Mouse (Mus musculus): ENCODE measurements around the gene Wdr54. TPM values are rescaled to one million over a fixed set of nuclear protein-coding genes. Genes with fewer than 3 reads are reported as not detected.

The Wdr54 gene
- polyA plus RNA-seq, 1 experiment: 0.77 TPM

- H3K4me1 ChIP-seq (ENCODE audit: control insufficient read depth, insufficient read depth, insufficient read length): peaks cover 3% of the 10 kb centered on the region
- no peak overlapping the region for H3K4me3 ChIP-seq (ENCODE audit: extremely low read depth, insufficient read depth, insufficient read length)
- peaks cover 13% of the 10 kb centered on the region for H3K27me3 ChIP-seq (ENCODE audit: control insufficient read depth, insufficient read depth, low read length)
- DNase-seq (ENCODE audit: low read depth in 1 of 2, low spot score in 2 of 2): no peak
- H3K36me3 ChIP-seq (ENCODE audit: control insufficient read depth, insufficient read depth, low read length): no peaks in the 10 kb centered on the region
- TF ChIP-seq CTCF (IDR thresholded peaks at IDR 0.05; ENCODE audit: extremely low read depth, insufficient read depth, insufficient read length, insufficient replicate concordance): no peak
- 8% methylated on average over 11 of the region's 11 CpGs for WGBS
- no peak overlapping the region for H3K27ac ChIP-seq (ENCODE audit: insufficient read depth, low read length)
Observed at GRCm38 (mm10) chr6:83138056-83138455, 18.1 kb downstream of the Wdr54 start.

GRCm38 (mm10) chr6:83137576-83137950 is 18.6 kb downstream of the Wdr54 start:
- 2% methylated on average over 12 of the region's 12 CpGs for WGBS
- peak overlapping the region; percentile 37 for H3K27ac ChIP-seq (ENCODE audit: insufficient read depth, low read length)
- no peak for TF ChIP-seq CTCF (IDR thresholded peaks at IDR 0.05; ENCODE audit: extremely low read depth, insufficient read depth, insufficient read length, insufficient replicate concordance)
- no peak for TF ChIP-seq POLR2A (IDR thresholded peaks at IDR 0.05; ENCODE audit: low read depth, low read length)
- no peaks in the 10 kb centered on the region for H3K36me3 ChIP-seq (ENCODE audit: control insufficient read depth, insufficient read depth, low read length)
- peak overlapping the region; percentile 45; the same call in 1 of the 2 replicates for H3K4me3 ChIP-seq (ENCODE audit: extremely low read depth, insufficient read depth, insufficient read length)
- H3K27me3 ChIP-seq (ENCODE audit: control insufficient read depth, insufficient read depth, low read length): peaks cover 13% of the 10 kb centered on the region
- no peak for DNase-seq (ENCODE audit: low read depth in 1 of 2, low spot score in 2 of 2)
- peaks cover 3% of the 10 kb centered on the region for H3K4me1 ChIP-seq (ENCODE audit: control insufficient read depth, insufficient read depth, insufficient read length)

DNA sequence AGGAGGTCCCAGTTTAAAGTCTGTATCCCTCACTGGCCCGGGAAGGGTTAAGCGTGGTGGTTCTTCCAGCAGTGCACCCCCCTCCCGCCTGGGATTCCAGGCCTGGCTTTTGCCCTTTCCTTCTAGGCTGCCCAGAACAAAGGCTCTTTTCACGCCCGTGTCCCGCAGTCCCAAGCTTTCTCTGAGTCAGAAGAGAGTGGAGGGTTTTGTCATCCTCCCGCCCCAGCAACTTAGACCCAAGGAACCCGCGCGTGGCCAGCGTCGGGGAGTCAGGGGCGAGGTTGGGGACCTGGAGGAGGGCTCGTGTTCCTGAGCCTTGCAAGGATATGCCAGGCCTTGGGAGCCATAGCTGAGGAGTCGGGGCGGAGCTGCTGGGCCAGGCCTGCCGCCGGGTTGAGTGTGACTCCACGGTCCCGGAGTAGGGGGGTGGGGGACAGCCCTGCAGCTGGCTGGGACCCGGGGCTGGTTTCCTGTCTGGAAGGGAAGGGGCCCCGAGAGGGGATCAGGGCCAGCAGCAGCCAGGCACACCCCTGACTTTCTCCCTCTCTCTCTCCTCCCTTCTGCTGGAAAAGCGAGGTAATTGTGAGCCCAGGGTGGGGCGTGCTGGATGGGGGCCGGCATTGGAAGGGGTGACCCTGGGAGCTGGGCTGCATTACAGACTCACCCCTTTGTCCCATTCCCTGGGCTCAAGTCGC is 19.2 kb downstream of the Wdr54 start:
- 10% methylated on average over 26 of the region's 26 CpGs for WGBS
- no peaks in the 10 kb centered on the region for H3K36me3 ChIP-seq (ENCODE audit: control insufficient read depth, insufficient read depth, low read length)

GRCm38 (mm10) chr6:83136291-83136880 is 19.8 kb downstream of the Wdr54 start:
- H3K36me3 ChIP-seq (ENCODE audit: control insufficient read depth, insufficient read depth, low read length): no peaks in the 10 kb centered on the region
- WGBS: 65% methylated on average over 5 of the region's 5 CpGs
- H3K4me3 ChIP-seq (ENCODE audit: extremely low read depth, insufficient read depth, insufficient read length): peak overlapping the region; percentile 45; the same call in 1 of the 2 replicates
- peaks cover 14% of the 10 kb centered on the region for H3K27me3 ChIP-seq (ENCODE audit: control insufficient read depth, insufficient read depth, low read length)
- peaks cover 3% of the 10 kb centered on the region for H3K4me1 ChIP-seq (ENCODE audit: control insufficient read depth, insufficient read depth, insufficient read length)
- no peak overlapping the region for H3K27ac ChIP-seq (ENCODE audit: insufficient read depth, low read length)
- TF ChIP-seq POLR2A (IDR thresholded peaks at IDR 0.05; ENCODE audit: low read depth, low read length) (no peak), CTCF (IDR thresholded peaks at IDR 0.05; ENCODE audit: extremely low read depth, insufficient read depth, insufficient read length, insufficient replicate concordance) (no peak)
- no peak for DNase-seq (ENCODE audit: low read depth in 1 of 2, low spot score in 2 of 2)

More for the DNA sequence above, 19.2 kb downstream of the Wdr54 start:
- DNase-seq (ENCODE audit: low read depth in 1 of 2, low spot score in 2 of 2): no peak
- no peak for TF ChIP-seq POLR2A (IDR thresholded peaks at IDR 0.05; ENCODE audit: low read depth, low read length)
- no peak for TF ChIP-seq CTCF (IDR thresholded peaks at IDR 0.05; ENCODE audit: extremely low read depth, insufficient read depth, insufficient read length, insufficient replicate concordance)
- Histone ChIP-seq H3K4me3 (ENCODE audit: extremely low read depth, insufficient read depth, insufficient read length) (peak overlapping the region; percentile 45; the same call in 1 of the 2 replicates), H3K4me1 (ENCODE audit: control insufficient read depth, insufficient read depth, insufficient read length) (peaks cover 3% of the 10 kb centered on the region), H3K27me3 (ENCODE audit: control insufficient read depth, insufficient read depth, low read length) (peaks cover 13% of the 10 kb centered on the region), H3K27ac (ENCODE audit: insufficient read depth, low read length) (peak overlapping the region; percentile 37)

DNA sequence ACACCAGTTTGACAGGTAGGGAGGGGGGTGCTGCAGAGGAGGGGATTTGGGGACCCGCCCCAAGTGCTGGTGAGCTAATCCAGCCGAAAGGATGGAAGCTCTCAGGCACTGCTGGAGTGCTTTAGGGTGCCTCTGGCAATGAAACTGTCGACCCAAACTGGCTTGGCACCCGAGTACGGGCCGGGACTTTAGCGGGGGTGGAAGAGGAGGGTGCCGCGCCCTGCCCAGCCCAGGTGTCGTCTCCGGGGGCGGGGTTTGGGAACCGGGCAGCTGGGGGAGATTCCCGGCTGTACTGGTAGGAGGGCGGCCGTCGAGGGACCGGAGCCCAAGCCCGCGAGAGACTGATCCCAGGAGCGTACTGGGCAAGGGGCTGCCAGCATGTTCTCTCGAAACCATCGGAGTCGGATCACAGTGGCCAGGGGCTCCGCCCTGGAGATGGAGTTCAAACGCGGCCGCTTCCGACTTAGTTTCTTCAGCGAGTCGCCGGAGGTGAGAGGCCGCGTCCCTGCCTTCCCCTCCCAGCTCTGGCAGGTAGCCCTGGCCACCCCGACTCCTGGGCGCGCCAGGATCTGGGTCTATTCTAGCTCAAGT is 20.5 kb downstream of the Wdr54 start:
- peaks cover 3% of the 10 kb centered on the region for H3K4me1 ChIP-seq (ENCODE audit: control insufficient read depth, insufficient read depth, insufficient read length)
- TF ChIP-seq CTCF (IDR thresholded peaks at IDR 0.05; ENCODE audit: extremely low read depth, insufficient read depth, insufficient read length, insufficient replicate concordance): no peak
- TF ChIP-seq POLR2A (IDR thresholded peaks at IDR 0.05; ENCODE audit: low read depth, low read length): no peak
- H3K27ac ChIP-seq (ENCODE audit: insufficient read depth, low read length): no peak overlapping the region
- DNase-seq (ENCODE audit: low read depth in 1 of 2, low spot score in 2 of 2): no peak
- peaks cover 14% of the 10 kb centered on the region for H3K27me3 ChIP-seq (ENCODE audit: control insufficient read depth, insufficient read depth, low read length)
- WGBS: 32% methylated on average over 37 of the region's 37 CpGs
- no peaks in the 10 kb centered on the region for H3K36me3 ChIP-seq (ENCODE audit: control insufficient read depth, insufficient read depth, low read length)
- H3K4me3 ChIP-seq (ENCODE audit: extremely low read depth, insufficient read depth, insufficient read length): no peak overlapping the region

DNA sequence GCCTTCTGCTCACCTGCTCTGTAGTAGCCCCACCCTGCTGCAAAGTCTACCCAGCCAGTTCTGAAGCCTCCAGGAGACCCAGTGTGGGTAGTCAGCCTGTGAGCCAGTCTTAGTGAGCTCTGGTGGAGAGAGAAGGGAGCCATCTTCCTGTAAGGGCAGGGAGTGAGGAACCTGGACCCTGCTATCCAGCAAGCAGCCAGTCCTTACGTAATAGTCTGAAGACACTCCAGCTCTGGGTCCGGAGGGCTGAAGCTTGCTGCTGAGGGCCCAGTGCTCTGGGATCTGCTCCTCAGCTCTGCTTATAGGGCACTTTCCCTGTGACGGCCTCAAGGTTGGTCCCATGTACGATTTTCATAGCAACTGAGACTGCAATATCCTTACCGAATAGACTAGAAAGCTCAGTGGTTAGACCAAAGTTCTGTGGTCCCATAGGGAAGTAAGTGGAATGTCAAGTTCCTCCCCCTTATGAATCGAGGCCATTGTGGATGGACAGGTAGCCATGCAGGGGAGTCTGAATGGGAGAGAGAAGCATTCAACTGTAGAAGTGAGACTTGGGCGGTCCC is 21.2 kb downstream of the Wdr54 start, which contains the start of gene Rtkn:
TSS of gene Rtkn (plus strand) at position 513 of the 563 bp plus-strand sequence.
- H3K27ac ChIP-seq (ENCODE audit: insufficient read depth, low read length): no peak within 1 kb of the TSS
- H3K27me3 ChIP-seq (ENCODE audit: control insufficient read depth, insufficient read depth, low read length): peaks cover 14% of the 10 kb centered on the region
- no peaks in the 10 kb centered on the region for H3K36me3 ChIP-seq (ENCODE audit: control insufficient read depth, insufficient read depth, low read length)
- no peak for DNase-seq (ENCODE audit: low read depth in 1 of 2, low spot score in 2 of 2)
- WGBS: 81% methylated on average over 7 of the region's 7 CpGs
- TF ChIP-seq CTCF (IDR thresholded peaks at IDR 0.05; ENCODE audit: extremely low read depth, insufficient read depth, insufficient read length, insufficient replicate concordance) (no peak), POLR2A (IDR thresholded peaks at IDR 0.05; ENCODE audit: low read depth, low read length) (no peak)
- peaks cover 3% of the 10 kb centered on the region for H3K4me1 ChIP-seq (ENCODE audit: control insufficient read depth, insufficient read depth, insufficient read length)
- H3K4me3 ChIP-seq (ENCODE audit: extremely low read depth, insufficient read depth, insufficient read length): no peak within 1 kb of the TSS

Measured in spleen, adult 2 months (tissue).